Mouse (Mus musculus): ENCODE data around the gene Mllt10.
A peak's percentile ranks its signal among the peaks of the same experiment; 100 is the strongest.

The Mllt10 gene

DNA sequence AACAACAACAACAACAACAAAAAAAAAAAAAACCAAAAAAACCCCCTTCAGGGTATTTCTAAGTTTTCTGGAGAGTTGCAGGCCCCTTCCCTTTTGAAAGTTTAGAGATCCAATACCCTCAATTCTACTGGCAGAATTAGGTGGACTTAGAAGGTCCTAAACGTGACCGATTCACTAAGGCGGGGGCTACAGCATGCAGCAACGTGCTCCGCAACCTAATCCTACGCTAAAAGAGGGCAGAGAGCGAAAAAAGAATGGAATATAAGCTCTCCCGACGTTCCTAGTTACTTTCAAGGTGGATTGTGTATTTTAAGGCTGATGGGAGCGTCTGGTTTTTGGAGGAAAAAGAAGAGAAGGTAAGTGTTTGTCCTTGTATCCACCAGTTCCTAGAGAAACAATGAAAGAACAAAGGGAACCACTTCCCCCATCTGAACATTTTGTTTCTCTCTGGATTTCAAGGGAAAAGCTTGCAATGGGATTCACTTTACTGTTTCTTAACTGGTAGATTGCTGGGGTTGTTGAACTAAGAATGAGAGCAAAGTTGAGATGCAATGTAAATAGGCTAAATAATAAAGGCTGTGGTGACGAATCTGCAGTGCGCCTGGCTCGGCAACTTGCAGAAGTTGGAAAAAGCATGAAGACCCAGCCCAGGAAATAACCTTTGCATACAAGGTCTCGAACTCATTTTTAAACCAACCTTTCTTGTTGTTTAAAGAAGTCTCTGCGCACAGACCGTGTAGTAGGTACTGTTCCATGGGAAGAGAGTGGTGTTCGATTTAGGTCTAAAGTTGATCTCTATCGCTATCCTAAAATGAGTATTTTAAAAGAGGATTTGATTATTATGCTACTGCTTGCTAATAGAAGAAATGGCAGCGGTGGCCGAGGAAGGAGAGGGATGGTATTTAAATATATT, at the start of gene Mllt10:
TSS of gene Mllt10 (plus strand) at position 222 of the 913 bp plus-strand sequence.
- peak; percentile 56 for DNase-seq

DNA sequence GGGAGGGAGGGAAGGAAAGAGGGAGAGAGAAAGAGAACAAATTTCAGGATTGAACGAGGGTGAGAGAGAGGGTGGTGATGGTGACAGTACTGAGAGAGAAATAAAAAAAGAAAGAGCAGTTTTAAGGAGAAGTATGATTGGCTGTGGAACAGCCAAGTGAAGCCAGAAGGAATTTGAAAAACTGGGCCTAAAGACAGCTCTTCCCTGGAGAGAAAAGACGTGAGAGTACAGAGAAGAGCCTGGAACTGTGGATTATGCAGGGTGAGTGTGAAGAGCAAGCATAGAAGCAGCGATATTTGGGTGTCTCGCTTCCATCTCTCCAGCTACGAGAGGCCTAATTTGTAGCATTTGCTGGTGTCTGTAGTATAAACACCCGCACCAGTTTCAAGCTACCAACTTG, 43.8 kb upstream of the Mllt10 start:
- no peak for DNase-seq

DNA sequence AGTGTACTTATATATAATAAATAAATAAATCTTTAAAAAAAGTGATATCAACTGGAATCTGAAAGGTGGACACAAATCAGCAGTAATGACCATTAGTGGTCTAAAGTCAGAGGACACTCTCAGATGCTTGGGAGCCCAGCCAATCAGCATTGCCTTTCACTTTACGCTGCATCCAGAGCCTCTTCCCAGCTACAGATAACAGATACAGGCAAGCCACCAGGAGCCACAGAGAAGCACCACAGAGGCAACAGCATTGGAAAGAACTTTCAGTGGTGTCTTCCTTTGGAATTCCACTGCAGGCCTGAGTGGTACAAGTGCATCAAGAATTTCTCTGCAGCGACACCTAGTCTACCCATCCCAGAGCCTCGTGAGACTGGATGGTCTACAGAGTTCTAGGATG, 42.2 kb upstream of the Mllt10 start:
- no peak for DNase-seq

DNA sequence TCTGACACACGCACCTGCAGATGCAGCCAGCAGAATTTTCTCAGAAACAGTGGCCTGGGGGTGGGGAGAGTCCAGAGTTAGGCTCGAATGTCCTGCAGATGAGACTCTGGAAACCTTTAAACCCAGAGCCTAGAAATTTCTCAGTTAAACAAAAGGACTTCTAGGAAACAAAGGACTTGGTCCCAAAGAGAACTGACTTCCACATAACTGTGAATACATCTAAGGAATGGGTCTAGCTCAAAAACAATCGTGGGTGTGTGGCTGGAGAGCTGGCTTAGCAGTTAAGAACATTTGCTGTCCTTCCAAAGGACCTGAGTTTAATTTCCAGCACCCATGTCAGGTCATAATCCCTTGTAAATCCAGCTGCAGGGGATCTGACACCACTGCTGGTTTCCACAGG, 39.5 kb upstream of the Mllt10 start:
- DNase-seq: no peak

DNA sequence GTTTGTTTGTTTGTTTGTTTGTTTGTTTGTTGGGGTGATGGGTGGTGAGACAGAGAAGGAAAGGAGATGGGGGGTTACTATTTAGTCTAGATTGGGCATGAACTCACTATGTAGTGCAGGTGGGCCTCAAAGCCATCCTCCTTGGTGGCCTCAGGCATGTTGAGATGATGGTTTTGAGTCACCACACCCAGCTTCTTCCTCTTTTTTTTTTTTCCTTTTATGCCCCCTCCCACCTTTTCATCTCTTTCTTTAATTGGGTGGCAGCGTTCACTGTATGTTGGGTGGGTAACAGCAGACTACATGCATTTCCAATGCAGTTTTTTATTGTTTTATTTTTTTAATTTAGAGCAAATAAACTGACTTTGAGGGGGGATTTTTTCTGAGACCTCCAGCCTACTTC, 38.4 kb upstream of the Mllt10 start:
- DNase-seq: no peak

DNA sequence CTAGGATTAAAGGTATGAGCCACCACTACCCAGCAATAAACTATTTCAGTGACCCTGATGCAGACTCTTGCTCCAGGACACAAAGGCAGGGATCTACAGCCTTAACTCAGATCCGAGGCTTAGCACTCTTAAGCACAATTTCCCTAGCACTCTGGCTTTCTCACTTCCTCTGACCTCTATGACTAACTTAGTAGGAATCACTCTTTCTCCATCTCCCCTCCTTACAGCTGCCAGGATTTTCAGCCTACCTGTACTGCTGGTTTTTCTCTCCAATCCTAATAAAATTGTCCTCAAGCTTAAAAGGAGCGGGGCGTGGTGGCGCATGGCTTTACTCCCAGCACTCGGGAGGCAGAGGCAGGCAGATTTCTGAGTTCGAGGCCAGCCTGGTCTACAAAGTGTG, 37.7 kb upstream of the Mllt10 start:
- DNase-seq: no peak

DNA sequence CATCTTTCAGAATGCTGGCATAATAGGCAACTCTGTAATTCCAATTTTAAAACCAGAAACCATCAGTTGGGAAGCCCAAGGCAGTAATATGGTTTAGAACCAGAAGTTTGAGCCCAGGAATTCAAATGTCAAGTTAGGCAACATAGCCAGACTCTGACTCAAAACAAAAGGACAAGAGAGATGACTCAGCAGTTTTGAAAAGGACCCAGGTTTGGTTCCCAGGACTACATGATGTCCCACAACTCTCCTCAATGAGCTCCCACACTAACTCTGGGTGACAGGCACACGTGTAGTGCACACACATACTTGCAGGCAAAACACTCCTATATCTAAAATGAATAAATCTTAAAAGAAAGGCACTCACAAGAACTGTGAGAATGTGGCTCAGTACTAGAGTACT, 35.9 kb upstream of the Mllt10 start:
- no peak for DNase-seq

DNA sequence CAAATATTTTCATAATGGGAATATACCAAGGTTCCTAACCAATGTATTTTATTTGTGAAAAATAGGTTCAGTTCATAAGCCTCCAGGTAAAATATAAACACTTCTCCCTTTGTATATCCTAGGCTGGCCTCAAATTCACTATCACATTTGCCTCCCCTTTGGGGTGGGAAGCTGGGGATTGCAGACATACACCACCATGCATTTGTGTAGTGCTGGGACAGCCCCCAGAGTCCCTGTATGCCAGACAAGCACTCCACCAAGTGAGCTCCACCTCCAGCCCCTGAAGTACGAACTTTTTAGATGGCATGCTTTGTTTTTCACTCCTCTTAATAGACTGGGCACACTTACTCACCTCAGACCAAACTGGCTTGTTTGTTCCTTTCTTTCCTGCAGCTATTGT, 32.2 kb upstream of the Mllt10 start:
- no peak for DNase-seq

DNA sequence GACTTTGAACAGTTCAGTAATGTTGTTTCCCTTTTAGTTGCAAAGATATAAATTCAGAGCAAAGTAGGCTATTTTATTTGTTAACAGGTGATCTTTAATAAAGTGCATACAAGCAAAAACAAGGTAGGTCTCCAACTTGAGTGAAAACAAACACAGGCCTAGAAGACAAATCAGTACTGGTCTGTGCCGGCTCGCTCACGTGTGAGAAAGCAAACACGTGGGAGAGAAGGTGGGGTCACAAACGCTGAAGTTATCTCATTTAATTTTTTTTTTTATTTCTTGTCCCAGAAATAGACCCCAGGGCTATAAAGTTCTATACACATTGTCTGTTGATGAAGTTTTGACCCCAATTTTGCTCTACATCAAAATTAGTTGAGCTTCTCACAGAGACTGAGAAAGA, 29.9 kb upstream of the Mllt10 start:
- no peak for DNase-seq

DNA sequence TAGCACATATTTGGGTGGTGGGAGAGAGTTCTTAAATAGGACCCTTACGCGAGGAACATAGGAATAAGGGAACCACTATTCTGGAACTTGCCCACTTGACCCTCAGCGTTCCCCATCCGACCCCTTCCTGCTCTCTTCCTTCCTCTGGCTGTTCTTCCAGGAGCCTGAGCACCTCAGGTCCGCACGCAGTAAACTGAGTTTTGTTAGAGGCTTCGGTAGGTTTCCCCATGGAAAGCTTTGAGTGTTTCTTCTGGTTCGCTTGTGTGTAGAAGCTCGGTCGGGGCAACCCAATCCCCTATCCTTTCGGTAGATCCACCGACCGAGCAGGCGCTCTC, 29.3 kb upstream of the Mllt10 start:
- no peak for DNase-seq

DNA sequence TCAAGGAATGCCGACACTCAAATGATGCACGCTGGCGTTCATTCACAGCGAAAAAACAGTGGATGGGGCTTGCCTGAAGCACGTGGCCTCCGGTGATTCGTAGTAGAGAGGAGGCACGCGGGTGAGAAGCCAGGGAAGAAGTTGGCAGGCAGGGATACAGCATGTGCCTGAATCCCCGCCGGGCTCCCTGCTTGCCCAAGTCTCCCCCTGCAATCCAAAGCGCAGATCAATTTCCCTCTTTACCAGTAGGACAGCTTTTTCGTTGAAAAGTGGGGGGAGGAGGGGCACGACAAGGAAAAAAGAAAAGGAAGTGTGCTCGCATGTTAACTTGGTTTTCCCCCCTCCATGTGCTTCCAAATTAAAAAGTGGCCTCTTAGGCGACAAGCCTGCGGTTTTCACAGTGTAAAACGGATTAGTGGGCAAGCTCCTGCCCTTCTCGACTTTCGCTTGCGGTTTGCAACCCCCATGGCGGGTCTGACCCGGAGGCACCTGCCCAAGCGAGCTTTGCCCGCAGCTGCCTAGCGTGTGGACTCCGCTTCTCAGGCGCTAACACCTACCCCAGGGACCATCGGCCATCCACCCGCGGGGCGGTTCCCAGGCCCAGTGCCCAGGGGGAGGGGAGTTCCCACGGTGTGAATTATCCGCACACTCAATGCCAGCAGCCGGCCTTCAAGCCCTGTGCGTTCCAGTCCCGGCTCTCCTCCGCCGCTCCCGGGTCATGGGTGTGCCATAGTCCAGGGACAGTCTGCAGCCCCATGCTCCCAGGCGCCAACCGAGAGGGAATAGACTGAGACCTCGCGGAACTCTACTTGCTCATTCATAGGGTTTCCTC, 28.7 kb upstream of the Mllt10 start:
- peak; percentile 89 for DNase-seq

DNA sequence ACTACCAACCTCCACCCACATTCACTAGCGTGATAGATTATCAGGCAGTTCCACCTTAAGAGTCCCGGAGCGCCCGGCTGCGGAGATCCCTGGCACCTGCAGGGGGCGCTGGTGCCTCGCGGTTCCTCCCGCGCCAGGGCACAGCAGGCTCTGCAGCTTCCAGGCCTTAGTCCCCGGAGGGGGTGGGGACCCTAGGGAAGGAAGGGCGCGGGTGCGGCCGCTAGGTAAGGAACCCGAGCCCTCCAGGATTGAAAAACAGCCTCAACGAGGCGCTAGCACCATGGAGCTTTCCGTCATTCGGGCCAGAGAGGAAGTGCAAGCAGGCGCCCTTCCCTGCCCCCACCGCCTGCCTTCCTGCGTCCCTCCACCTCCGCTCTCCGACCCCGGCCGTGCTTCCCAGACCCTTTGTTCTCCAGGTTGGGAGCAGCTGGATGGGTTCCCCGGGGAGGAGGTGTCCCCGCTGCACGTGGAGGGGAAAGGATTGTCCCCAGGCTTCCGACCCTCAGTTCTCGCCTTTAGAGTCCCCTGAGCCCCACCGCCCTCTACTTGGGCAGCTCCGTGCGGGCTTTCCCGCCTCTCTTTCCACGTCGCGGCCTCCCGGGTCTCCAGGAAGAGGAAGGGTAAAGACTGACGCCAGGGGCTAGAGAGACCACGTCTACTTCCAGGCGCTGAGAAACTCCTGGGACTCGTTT, 27.4 kb upstream of the Mllt10 start:
- DNase-seq: peak; percentile 98

DNA sequence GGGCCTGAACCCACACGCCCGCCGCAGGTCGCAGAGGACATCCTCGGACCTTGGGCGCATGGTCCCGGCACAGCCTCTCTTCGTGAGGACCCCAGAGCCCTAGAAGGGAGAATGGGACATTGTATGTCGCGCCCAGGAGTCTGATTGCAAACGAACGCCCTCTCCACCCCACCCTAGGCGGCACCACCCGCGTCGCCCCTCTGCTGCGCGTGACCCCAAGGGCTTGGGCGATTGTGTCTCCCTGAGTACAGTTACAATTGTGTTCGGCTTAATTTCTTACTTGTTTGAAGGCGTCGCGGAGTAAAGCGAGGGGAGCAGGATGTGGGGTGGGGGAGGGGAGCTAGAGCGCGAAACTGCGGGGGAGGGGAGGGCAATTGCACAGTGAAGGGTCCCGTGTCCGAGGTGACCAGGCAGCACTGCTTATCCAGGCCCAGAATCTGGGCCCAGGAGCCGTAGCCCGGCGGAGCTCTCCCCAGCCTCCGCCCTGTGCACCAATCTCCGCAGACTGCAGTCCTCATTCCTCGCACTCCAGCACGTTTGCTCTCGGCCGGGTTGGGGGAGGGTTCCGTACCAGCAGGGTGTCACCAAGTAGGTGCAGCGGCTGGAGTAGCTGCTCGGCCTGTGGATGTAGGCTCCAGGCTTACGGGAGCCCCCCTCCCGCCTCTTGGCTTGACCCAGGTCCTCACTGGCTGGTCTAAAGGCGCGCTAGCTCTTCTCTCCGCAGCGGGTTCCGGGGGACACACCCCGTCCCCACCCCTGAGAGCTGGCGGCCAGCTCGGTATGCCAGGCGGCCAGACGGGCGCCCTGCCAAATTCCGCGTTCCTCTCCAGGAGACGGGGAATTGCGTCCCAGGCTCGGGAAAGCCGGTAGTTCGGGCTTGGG, 26.7 kb upstream of the Mllt10 start:
- peak; percentile 97 for DNase-seq

DNA sequence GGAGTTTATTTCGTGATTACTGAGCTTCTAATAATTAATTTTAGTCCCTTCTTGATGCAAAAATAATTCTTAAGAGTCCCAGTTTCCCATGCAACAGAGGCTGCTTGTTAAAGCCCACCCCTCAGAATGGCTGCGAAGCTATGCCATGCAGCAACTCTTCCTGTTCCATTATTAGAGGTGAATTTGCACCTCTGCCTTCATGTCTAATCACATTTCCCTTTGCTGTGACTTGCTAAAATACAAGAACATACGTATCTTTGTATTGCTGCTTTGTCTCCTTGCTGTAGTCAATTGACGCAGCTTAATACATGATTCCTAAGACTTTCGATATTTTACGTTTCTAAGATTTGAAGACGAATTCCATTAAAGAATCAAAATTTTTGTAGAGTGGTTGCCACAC, 25.4 kb upstream of the Mllt10 start:
- peak; percentile 8 for DNase-seq

DNA sequence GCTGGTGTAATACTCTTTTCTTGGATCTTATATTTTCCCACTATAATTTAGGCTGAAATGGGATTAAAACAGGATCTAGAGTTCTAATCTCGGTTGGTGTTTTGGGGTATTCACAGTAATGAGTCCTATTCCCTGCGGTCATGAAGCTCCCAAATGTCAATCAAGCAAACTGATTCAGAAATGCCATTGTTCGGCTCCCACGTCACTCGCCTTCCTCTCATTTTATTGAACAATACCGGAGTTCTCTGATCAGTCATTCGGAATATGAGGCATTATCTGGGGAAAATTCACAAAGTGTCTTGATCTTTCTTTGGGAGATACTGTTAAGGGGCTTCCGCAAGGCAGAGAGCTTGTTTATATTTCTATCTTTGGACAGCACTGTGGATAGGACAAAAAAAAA, 24.5 kb upstream of the Mllt10 start:
- DNase-seq: peak; percentile 44

DNA sequence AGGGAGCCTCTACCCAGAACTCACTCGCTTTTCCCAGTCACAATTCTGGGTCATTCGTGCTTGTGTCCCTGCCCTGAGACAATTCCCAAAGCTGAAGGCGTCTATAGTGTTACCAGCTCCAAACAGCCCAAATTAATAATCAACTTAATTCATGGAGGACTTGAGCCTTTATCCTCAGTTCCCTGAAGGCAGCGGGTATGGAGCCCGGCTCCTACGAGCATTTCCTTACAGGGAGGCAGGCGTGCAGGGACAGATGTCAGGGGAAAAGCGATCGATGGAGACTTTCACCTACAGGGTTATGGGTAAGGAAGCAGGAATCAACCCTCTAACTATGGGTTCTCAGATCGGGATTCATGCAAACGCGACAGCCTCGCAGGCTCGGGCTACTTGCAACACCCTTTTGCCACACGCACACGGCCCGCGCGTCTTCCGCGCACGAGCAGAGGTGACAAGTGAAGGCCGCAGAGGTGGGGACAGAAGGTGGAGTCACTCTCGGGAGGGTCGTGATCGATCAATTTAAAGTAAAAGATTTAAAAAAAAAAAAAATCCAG, 23.7 kb upstream of the Mllt10 start:
- peak; percentile 70 for DNase-seq

DNA sequence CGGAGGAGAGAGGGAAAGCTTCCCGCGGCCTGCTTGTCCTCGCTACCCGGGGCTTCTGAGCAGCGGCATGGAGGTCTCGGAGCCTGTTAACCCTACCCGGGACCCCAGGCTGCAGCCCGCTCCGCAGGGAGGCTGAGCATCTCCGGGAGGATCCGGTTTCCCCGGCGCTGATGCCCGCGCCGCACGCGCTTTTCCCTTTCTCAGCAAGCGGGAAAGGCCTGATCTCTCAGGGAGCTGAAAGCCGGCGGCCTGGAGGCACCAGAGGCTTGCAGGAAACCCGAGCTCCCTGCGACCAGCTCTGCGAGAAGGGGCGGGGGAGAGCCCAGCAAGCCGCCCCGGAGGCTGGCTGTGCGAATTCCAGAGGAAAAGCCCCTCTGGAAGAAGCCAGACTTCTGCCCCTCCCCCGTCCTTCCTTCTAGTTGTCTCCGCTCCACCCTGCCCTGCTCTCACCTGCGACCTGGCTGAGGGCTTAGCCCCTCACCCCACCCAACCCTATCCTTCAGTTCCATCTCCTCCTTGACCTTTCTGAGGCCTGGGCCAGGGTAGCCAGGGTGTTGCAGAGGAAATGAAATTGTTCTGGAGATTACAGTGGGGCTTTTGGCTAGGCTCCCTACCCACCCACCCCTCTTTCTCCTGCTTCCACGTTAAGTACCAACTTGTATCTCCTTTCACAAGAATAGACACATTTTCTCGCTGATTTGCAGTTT, 23.1 kb upstream of the Mllt10 start:
- DNase-seq: peak; percentile 64

DNA sequence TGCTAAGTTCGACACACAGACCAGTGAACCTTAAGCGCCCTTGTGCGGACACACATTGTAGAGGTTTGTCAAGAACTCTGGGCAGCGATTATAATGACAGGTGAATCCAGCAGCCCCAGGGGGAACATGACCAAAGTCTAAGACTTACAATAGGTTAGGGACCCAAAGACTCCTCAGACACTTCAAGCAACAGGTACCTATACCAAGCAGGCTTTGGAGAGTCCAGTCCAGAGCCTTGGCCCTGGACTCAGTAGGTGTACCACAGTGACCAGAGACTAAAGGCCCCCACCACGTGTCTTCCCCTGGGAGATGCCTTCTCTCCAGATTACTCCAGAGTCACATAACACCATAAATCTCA, 22.5 kb upstream of the Mllt10 start:
- DNase-seq: peak; percentile 75

DNA sequence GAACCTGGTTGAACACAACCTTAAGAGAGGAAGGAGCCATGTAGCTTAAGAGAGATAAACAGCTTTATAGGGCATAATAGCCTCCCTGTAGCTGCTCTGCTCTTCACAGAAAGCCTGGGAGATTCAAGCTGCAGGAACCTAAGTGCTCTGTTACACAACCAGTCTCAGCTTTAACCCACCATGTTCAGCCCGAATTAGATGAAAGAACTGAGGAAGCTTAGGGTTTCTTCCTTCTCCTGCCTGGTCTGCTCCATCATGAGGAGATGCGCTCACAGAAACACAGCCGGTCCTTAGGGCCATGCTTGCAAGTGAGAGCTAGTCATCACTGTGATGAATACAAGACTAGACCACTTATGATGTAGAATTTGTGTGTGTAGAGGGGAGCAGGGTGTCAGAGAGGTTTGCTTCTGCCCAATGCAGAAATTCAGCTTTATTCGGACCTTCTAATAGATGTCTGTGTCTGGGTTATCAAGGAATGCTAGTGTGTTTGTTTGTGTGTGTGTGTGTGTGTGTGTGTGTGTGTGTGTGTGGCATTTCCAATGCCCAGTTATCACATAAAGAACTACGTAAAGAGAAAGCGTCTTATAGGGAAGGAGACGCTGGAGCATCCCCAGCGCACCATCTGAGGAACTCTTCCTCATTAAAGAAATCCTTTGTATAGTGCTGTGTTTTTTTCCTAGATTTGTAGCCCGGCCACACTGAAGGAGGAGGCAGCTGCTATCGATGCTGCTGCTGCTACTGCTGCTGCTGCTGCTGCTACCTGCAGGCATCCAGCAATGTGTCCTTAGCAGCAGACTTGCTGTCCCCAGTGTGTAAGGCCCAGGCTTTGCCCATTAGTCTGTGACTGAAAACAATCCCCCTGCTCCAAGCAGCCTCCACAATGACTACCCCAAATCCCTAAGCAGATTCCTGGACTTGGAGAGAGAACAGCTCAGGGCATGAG, 21.6 kb upstream of the Mllt10 start:
- peak; percentile 9 for DNase-seq
